Mouse (Mus musculus) neural tube, postnatal 0 days (tissue): Measurements from ENCODE around the gene Foxc1. TPM values are rescaled to one million over a fixed set of nuclear protein-coding genes. Genes with fewer than 3 reads are reported as not detected.

Experiments used
- polyA plus RNA-seq: library from polyadenylated mRNA; unstranded; fragments of >200 nt; fragmentation: Nextera tagmentation; extraction: Ambion mirVana; gene quantifications from 2 replicates; pipeline ENCODE4 v1.2.1, GENCODE M21; 2015

Foxc1 gene
- 2.0 and 3.6 TPM in 2 replicates for polyA plus RNA-seq

GRCm38 (mm10) chr13:31806428-31806832 is at the start of gene Foxc1:
TSS of gene Foxc1 (plus strand) at chr13:31806633.

Other genes with a start within 250 kb of the Foxc1 start
- not detected in 2 replicates for gene A530084C06Rik, start 247.3 kb upstream of the Foxc1 start, polyA plus RNA-seq
- gene Foxf2, start 180.8 kb upstream of the Foxc1 start, polyA plus RNA-seq, result 4.2 and 4.6 TPM in 2 replicates